Mouse (Mus musculus) forebrain, embryonic 10.5 days (tissue): ENCODE measurements at regions not wholly inside any gene's neighbourhood (a gene's known extent, or its start where the extent isn't known, plus 50 kb on each side); places are given as distances from the start of the nearest gene placed in this dataset.

ENCODE experiments used
- DNase-seq: peaks from one replicate; pipeline ENCODE4 v3.0.0-alpha.2; 2017; ENCODE audit warnings: low spot score; ENCODE audit errors: extremely low spot score
- H3K27ac ChIP-seq: fragments of 300-500 bp; sonication (generic); 2 replicates; pipeline ENCODE4 v1.5.1; 2016; ENCODE audit warnings: mild to moderate bottlenecking
- H3K27me3 ChIP-seq: fragments of 300-500 bp; sonication (generic); 2 replicates; pipeline ENCODE4 v1.6.1; 2016; ENCODE audit warnings: mild to moderate bottlenecking; ENCODE audit not compliant: poor library complexity, severe bottlenecking
- H3K36me3 ChIP-seq: fragments of 300-500 bp; sonication (generic); replicated peaks from 2 replicates; pipeline ENCODE4 v1.6.1; 2016; ENCODE audit warnings: mild to moderate bottlenecking, moderate library complexity
- H3K4me1 ChIP-seq: fragments of 300-500 bp; sonication (generic); 2 replicates; pipeline ENCODE4 v1.6.1; 2016
- H3K4me3 ChIP-seq: fragments of 300-500 bp; sonication (generic); 2 replicates; pipeline ENCODE4 v1.5.1; 2016; ENCODE audit warnings: mild to moderate bottlenecking, moderate library complexity
- H3K9me3 ChIP-seq: fragments of 300-500 bp; sonication (generic); 2 replicates; pipeline ENCODE4 v1.6.1; 2016; ENCODE audit warnings: mild to moderate bottlenecking, moderate library complexity
- WGBS: fragments of 180-500 bp; shearing (Covaris S2); methylation state at CpG from one replicate; pipeline ENCODE4 v1.1.7; 2016; 5-methylcytosine and 5-hydroxymethylcytosine counted together

- H3K4me1 ChIP-seq, result peaks cover 53% of the 10 kb centered on the region
- peaks cover 34% of the 10 kb centered on the region for H3K27me3 ChIP-seq
- 33% methylated on average over 9 of the region's 9 CpGs for WGBS
- no peaks in the 10 kb centered on the region for H3K9me3 ChIP-seq
- H3K4me3 ChIP-seq, result no peak overlapping the region
- H3K36me3 ChIP-seq, result no peaks in the 10 kb centered on the region
- peak overlapping the region; percentile 60 for H3K27ac ChIP-seq
- no peak for DNase-seq
These were observed 124.0 kb downstream of the Dact1 start for GRCm38 (mm10) chr12:71433549-71434200.

GRCm38 (mm10) chr12:71438254-71438653, 128.6 kb downstream of the Dact1 start:
- Histone ChIP-seq H3K4me3 (no peak overlapping the region), H3K27ac (peak overlapping the region; percentile 12; the same call in 1 of the 2 replicates), H3K27me3 (peaks cover 24% of the 10 kb centered on the region), H3K4me1 (peaks cover 23% of the 10 kb centered on the region), H3K9me3 (no peaks in the 10 kb centered on the region), H3K36me3 (no peaks in the 10 kb centered on the region)
- 59% methylated on average over 6 of the region's 6 CpGs for WGBS
- no peak for DNase-seq

- WGBS, result 87% methylated on average over 3 of the region's 3 CpGs
- no peaks in the 10 kb centered on the region for H3K36me3 ChIP-seq
- H3K9me3 ChIP-seq, result no peaks in the 10 kb centered on the region
- H3K27ac ChIP-seq, result no peak overlapping the region
- H3K4me1 ChIP-seq, result peaks cover 4% of the 10 kb centered on the region; the same call in 1 of the 2 replicates
- DNase-seq, result no peak
- no peak overlapping the region for H3K4me3 ChIP-seq
- peaks cover 4% of the 10 kb centered on the region; the same call in 1 of the 2 replicates for H3K27me3 ChIP-seq
These were observed 131.2 kb downstream of the Dact1 start for GRCm38 (mm10) chr12:71440863-71441262.

GRCm38 (mm10) chr12:71441272-71441671, 131.6 kb downstream of the Dact1 start:
- 93% methylated on average over 5 of the region's 5 CpGs for WGBS
- no peak for DNase-seq
- H3K36me3 ChIP-seq, result no peaks in the 10 kb centered on the region
- H3K9me3 ChIP-seq, result no peaks in the 10 kb centered on the region
- H3K4me1 ChIP-seq, result peaks cover 4% of the 10 kb centered on the region; the same call in 1 of the 2 replicates
- H3K4me3 ChIP-seq, result no peak overlapping the region
- H3K27ac ChIP-seq, result no peak overlapping the region
- H3K27me3 ChIP-seq, result peaks cover under 1% of the 10 kb centered on the region; the same call in 1 of the 2 replicates

- Histone ChIP-seq H3K27me3 (no peaks in the 10 kb centered on the region), H3K27ac (no peak overlapping the region), H3K4me1 (peaks cover 12% of the 10 kb centered on the region), H3K36me3 (no peaks in the 10 kb centered on the region), H3K9me3 (no peaks in the 10 kb centered on the region), H3K4me3 (no peak overlapping the region)
- 86% methylated on average over 8 of the region's 8 CpGs for WGBS
- DNase-seq, result no peak
These were observed 136.7 kb downstream of the Dact1 start for GRCm38 (mm10) chr12:71446177-71446891.

- WGBS, result 55% methylated on average over 7 of the region's 7 CpGs
- no peak for DNase-seq
These were observed 137.2 kb downstream of the Dact1 start for GRCm38 (mm10) chr12:71446892-71447268.

GRCm38 (mm10) chr12:71449032-71449431, 139.3 kb downstream of the Dact1 start:
- 76% methylated on average over 3 of the region's 3 CpGs for WGBS
- no peak for DNase-seq

More at GRCm38 (mm10) chr12:71446892-71447268, 137.2 kb downstream of the Dact1 start:
- Histone ChIP-seq H3K36me3 (no peaks in the 10 kb centered on the region), H3K9me3 (no peaks in the 10 kb centered on the region), H3K27ac (no peak overlapping the region), H3K4me1 (peaks cover 12% of the 10 kb centered on the region), H3K4me3 (no peak overlapping the region), H3K27me3 (no peaks in the 10 kb centered on the region)

GRCm38 (mm10) chr12:71450128-71450527, 140.4 kb downstream of the Dact1 start:
- Histone ChIP-seq H3K27ac (peak overlapping the region; percentile 68), H3K9me3 (no peaks in the 10 kb centered on the region), H3K36me3 (no peaks in the 10 kb centered on the region), H3K4me3 (no peak overlapping the region), H3K27me3 (no peaks in the 10 kb centered on the region), H3K4me1 (peaks cover 12% of the 10 kb centered on the region)
- DNase-seq, result no peak
- 78% methylated on average over 4 of the region's 4 CpGs for WGBS

More at GRCm38 (mm10) chr12:71449032-71449431, 139.3 kb downstream of the Dact1 start:
- Histone ChIP-seq H3K9me3 (no peaks in the 10 kb centered on the region), H3K27me3 (no peaks in the 10 kb centered on the region), H3K27ac (no peak overlapping the region), H3K36me3 (no peaks in the 10 kb centered on the region), H3K4me1 (peaks cover 12% of the 10 kb centered on the region), H3K4me3 (no peak overlapping the region)

GRCm38 (mm10) chr12:71450680-71451463, 141.2 kb downstream of the Dact1 start:
- WGBS, result 74% methylated on average over 14 of the region's 14 CpGs
- Histone ChIP-seq H3K27me3 (no peaks in the 10 kb centered on the region), H3K4me3 (no peak overlapping the region), H3K36me3 (no peaks in the 10 kb centered on the region), H3K9me3 (no peaks in the 10 kb centered on the region), H3K4me1 (peaks cover 12% of the 10 kb centered on the region), H3K27ac (peak overlapping the region; percentile 68)
- DNase-seq, result no peak

- no peaks in the 10 kb centered on the region for H3K9me3 ChIP-seq
- H3K27ac ChIP-seq, result no peak overlapping the region
- no peaks in the 10 kb centered on the region for H3K36me3 ChIP-seq
- 79% methylated on average over 6 of the region's 6 CpGs for WGBS
- H3K4me3 ChIP-seq, result no peak overlapping the region
- no peaks in the 10 kb centered on the region for H3K27me3 ChIP-seq
- no peak for DNase-seq
- H3K4me1 ChIP-seq, result no peaks in the 10 kb centered on the region
These were observed 147.2 kb downstream of the Dact1 start for GRCm38 (mm10) chr12:71456900-71457299.

GRCm38 (mm10) chr12:71458559-71459176, 149.0 kb downstream of the Dact1 start:
- Histone ChIP-seq H3K4me1 (no peaks in the 10 kb centered on the region), H3K36me3 (no peaks in the 10 kb centered on the region)
- 83% methylated on average over 12 of the region's 12 CpGs for WGBS

GRCm38 (mm10) chr12:71460643-71461042, 151.0 kb downstream of the Dact1 start:
- 53% methylated on average over 6 of the region's 6 CpGs for WGBS
- H3K27ac ChIP-seq, result no peak overlapping the region
- no peaks in the 10 kb centered on the region for H3K36me3 ChIP-seq
- no peak overlapping the region for H3K4me3 ChIP-seq
- H3K9me3 ChIP-seq, result no peaks in the 10 kb centered on the region
- H3K27me3 ChIP-seq, result no peaks in the 10 kb centered on the region
- DNase-seq, result no peak
- H3K4me1 ChIP-seq, result no peaks in the 10 kb centered on the region

More at GRCm38 (mm10) chr12:71458559-71459176, 149.0 kb downstream of the Dact1 start:
- Histone ChIP-seq H3K9me3 (no peaks in the 10 kb centered on the region), H3K27ac (no peak overlapping the region), H3K4me3 (no peak overlapping the region), H3K27me3 (no peaks in the 10 kb centered on the region)
- DNase-seq, result no peak
